Mouse (Mus musculus): ENCODE data around the gene Elf2.

DNA sequence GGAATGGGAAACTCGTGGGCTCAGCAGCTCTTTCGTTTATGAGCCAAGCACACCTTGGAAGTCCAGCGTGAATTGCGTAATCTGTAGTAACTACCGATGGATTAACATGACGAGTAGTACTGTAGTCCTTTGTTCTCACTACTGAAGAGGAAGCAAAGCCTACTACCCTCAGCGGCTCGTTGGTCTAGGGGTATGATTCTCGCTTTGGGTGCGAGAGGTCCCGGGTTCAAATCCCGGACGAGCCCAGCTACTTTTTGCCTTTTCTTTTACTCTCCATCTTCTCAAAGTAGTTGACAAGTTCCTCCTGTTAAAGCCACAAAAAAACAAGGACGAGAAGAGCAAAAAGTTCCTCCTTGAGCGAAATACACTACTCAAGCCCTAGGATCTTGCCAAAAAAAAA, 17.7 kb upstream of the Elf2 start:
- no peak for TF ChIP-seq TAL1 (conservative IDR thresholded peaks at IDR 0.05; ENCODE audit: low read depth, low read length)
- no peak for TF ChIP-seq CTCF (IDR thresholded peaks at IDR 0.05; ENCODE audit: low read depth, low read length)
- no peak for TF ChIP-seq GATA1 (IDR thresholded peaks at IDR 0.05; ENCODE audit: borderline replicate concordance, low read length)
- no peak for TF ChIP-seq POLR2AphosphoS5 (IDR thresholded peaks at IDR 0.05; ENCODE audit: insufficient replicate concordance, low read depth, low read length)
- TF ChIP-seq GATA2 (IDR thresholded peaks at IDR 0.05; ENCODE audit: borderline replicate concordance, low read depth, low read length) = no peak

Measured in G1E (cell line).